Mouse (Mus musculus) liver, adult 2 months (tissue): Measurements from ENCODE around the gene Srsf3.

ENCODE experiments used
- CTCF ChIP-seq: fragments of 200-500 bp; IDR thresholded peaks from 2 replicates; pipeline ENCODE4 v1.5.1; 2011; ENCODE audit warnings: low read depth, low read length, control low read depth
- POLR2A ChIP-seq: fragments of 200-500 bp; IDR thresholded peaks from 2 replicates; pipeline ENCODE4 v1.6.1; 2011; ENCODE audit warnings: low read length, control low read depth; ENCODE audit not compliant: insufficient read depth; ENCODE audit errors: extremely low read depth

DNA sequence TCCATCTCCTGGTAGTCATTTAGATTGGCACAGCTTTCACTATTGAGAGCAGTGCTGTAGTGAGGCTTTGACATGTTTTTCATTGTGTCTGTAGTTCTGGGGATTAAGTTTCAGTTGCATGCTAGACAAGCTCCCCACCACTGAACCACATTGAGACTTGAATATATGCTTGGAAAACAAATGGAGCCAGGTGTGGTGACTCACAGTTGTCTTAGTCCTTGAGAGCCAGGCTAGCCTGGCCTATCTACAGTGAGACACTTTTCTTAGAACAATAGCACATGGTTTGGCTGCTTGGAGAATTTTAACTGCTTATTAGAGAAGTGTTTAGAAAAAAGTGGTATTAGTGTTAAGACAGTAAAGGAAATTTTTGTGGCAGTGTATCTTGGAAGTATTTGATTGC is 1.8 kb downstream of the Srsf3 start:
- TF ChIP-seq CTCF (no peak), POLR2A (no peak)
